Mouse (Mus musculus) embryonic stem cell, embryonic (primary cell): ENCODE results near the gene Rpp30.

Experiments used
- CTCF ChIA-PET, 4 experiments: fragments of 300-600 bp in 2 of 4; fragments of 350-600 bp in 2 of 4; sonication (Branson Sonifier 250); formaldehyde crosslinking; loops; one replicate each; lab custom pipeline; 2022; ENCODE audit warnings: inconsistent platforms in 2 of 4; lab: Charles Lee
- POLR2A ChIA-PET, 4 experiments: fragments of 300-600 bp in 2 of 4; fragments of 350-600 bp in 2 of 4; sonication (Branson Sonifier 250); formaldehyde crosslinking; loops; one replicate each; lab custom pipeline; 2022; ENCODE audit warnings: antibody characterized with exemption in 4 of 4, inconsistent platforms in 1 of 4; lab: Charles Lee

The Rpp30 gene

GRCm38 (mm10) chr19:36111054-36111895 lies 27.8 kb downstream of the Rpp30 start:
- CTCF ChIA-PET = interaction anchor here (0.6 to 3.2 kb wide), 8 partner anchors 13 to 329 kb away, joined by 3 to 16 read pairs (median 4); no protein-coding TSS in a partner anchor
- POLR2A ChIA-PET = interaction anchor here in 2 of 4 experiments (0.5 to 2.2 kb wide), 5 partner anchors 18 to 425 kb away, joined by 3 to 5 read pairs (median 3); partner anchors contain the start of gene Rpp30 (in 1 of the 2)

- ChIA-PET CTCF (interaction anchor here in 3 of 4 experiments (0.6 to 3.2 kb wide), 3 partner anchors 14 to 328 kb away, joined by 3 to 16 read pairs (median 3); no protein-coding TSS in a partner anchor), POLR2A (interaction anchor here in 1 of 4 experiments (0.6 to 2.2 kb wide), 4 partner anchors 14 to 237 kb away, joined by 3 to 5 read pairs (median 4); partner anchors contain the start of gene Rpp30)
Measured at GRCm38 (mm10) chr19:36112007-36112406, 28.5 kb downstream of the Rpp30 start.

- POLR2A ChIA-PET = interaction anchor here in 1 of 4 experiments (0.8 kb wide), 1 partner anchor 8 kb away, joined by 3 read pairs; no protein-coding TSS in a partner anchor
Measured at GRCm38 (mm10) chr19:36116185-36116584, 32.7 kb downstream of the Rpp30 start.

GRCm38 (mm10) chr19:36119219-36119618 lies 35.7 kb downstream of the Rpp30 start:
- CTCF ChIA-PET = interaction anchor here in 1 of 4 experiments (0.6 kb wide), 1 partner anchor 19 kb away, joined by 3 read pairs; no protein-coding TSS in a partner anchor

More at GRCm38 (mm10) chr19:36116185-36116584, 32.7 kb downstream of the Rpp30 start:
- CTCF ChIA-PET = interaction anchor here in 2 of 4 experiments (0.7 to 1.0 kb wide), 2 partner anchors 20 to 107 kb away, joined by 3 to 4 read pairs; no protein-coding TSS in a partner anchor

GRCm38 (mm10) chr19:36119783-36120471 lies 36.4 kb downstream of the Rpp30 start, which contains the start of gene Ankrd1:
Gene Ankrd1, minus strand, starts transcription at chr19:36120099.
- ChIA-PET CTCF (interaction anchor here in 2 of 4 experiments (0.6 to 0.7 kb wide), 2 partner anchors 18 to 108 kb away, joined by 3 to 6 read pairs; no protein-coding TSS in a partner anchor), POLR2A (interaction anchor here in 2 of 4 experiments (0.6 to 0.9 kb wide), 2 partner anchors 11 to 20 kb away, joined by 4 to 5 read pairs; no protein-coding TSS in a partner anchor)

More at GRCm38 (mm10) chr19:36119219-36119618, 35.7 kb downstream of the Rpp30 start:
- POLR2A ChIA-PET = interaction anchor here in 1 of 4 experiments (0.7 to 0.9 kb wide), 2 partner anchors 18 to 19 kb away, joined by 4 to 5 read pairs; no protein-coding TSS in a partner anchor

- ChIA-PET POLR2A (interaction anchor here in 2 of 4 experiments (0.9 to 1.5 kb wide), 5 partner anchors 9 to 1202 kb away, joined by 3 to 5 read pairs (median 3); partner anchors contain the start of genes Kif20b (in 1 of the 2) and Rpp30 (in 1 of the 2)), CTCF (interaction anchor here in 2 of 4 experiments (0.5 to 1.2 kb wide), 3 partner anchors 13 to 316 kb away, joined by 3 to 4 read pairs (median 3); no protein-coding TSS in a partner anchor)
Measured at GRCm38 (mm10) chr19:36124203-36124602, 40.7 kb downstream of the Rpp30 start.

GRCm38 (mm10) chr19:36128440-36128839 lies 44.9 kb downstream of the Rpp30 start:
- POLR2A ChIA-PET = interaction anchor here in 2 of 4 experiments (0.8 to 1.6 kb wide), 2 partner anchors 45 to 281 kb away, joined by 3 to 6 read pairs; partner anchors contain the start of gene Rpp30 (in 1 of the 2)
- CTCF ChIA-PET = interaction anchor here in 1 of 4 experiments (0.6 kb wide), 1 partner anchor 10 kb away, joined by 3 read pairs; no protein-coding TSS in a partner anchor

GRCm38 (mm10) chr19:36129213-36129612 lies 45.7 kb downstream of the Rpp30 start:
- CTCF ChIA-PET = interaction anchor here in 2 of 4 experiments (0.9 to 1.5 kb wide), 3 partner anchors 20 to 311 kb away, joined by 3 to 6 read pairs (median 3); partner anchors contain the start of gene Htr7 (in 1 of the 2)
- POLR2A ChIA-PET = interaction anchor here in 2 of 4 experiments (0.6 to 1.5 kb wide), 5 partner anchors 46 to 426 kb away, joined by 3 to 10 read pairs (median 3); partner anchors contain the start of gene Rpp30 (in 1 of the 2)

- POLR2A ChIA-PET = interaction anchor here in 2 of 4 experiments (0.6 to 1.5 kb wide), 5 partner anchors 46 to 425 kb away, joined by 3 to 10 read pairs (median 3); partner anchors contain the start of gene Rpp30 (in 1 of the 2)
- CTCF ChIA-PET = interaction anchor here in 2 of 4 experiments (0.9 to 1.5 kb wide), 3 partner anchors 19 to 310 kb away, joined by 3 to 6 read pairs (median 3); partner anchors contain the start of gene Htr7 (in 1 of the 2)
Measured at GRCm38 (mm10) chr19:36129643-36130042, 46.1 kb downstream of the Rpp30 start.

GRCm38 (mm10) chr19:36130181-36130580 lies 46.7 kb downstream of the Rpp30 start:
- POLR2A ChIA-PET = interaction anchor here in 3 of 4 experiments (0.7 to 1.5 kb wide), 7 partner anchors 19 to 425 kb away, joined by 3 to 10 read pairs (median 4); partner anchors contain the start of genes Pcgf5 (in 1 of the 3) and Rpp30 (in 1 of the 3)
- CTCF ChIA-PET = interaction anchor here in 2 of 4 experiments (0.5 to 1.5 kb wide), 4 partner anchors 19 to 310 kb away, joined by 3 to 8 read pairs (median 4); no protein-coding TSS in a partner anchor

GRCm38 (mm10) chr19:36131990-36132389 lies 48.5 kb downstream of the Rpp30 start:
- CTCF ChIA-PET = no interaction called here

GRCm38 (mm10) chr19:36133064-36133463 lies 49.5 kb downstream of the Rpp30 start:
- ChIA-PET POLR2A (interaction anchor here in 2 of 4 experiments (0.6 to 1.0 kb wide), 3 partner anchors 9 to 99 kb away, joined by 3 to 4 read pairs (median 3); no protein-coding TSS in a partner anchor), CTCF (interaction anchor here in 1 of 4 experiments (0.6 kb wide), 1 partner anchor 17 kb away, joined by 5 read pairs; no protein-coding TSS in a partner anchor)

More at GRCm38 (mm10) chr19:36131990-36132389, 48.5 kb downstream of the Rpp30 start:
- POLR2A ChIA-PET = interaction anchor here in 1 of 4 experiments (0.7 kb wide), 1 partner anchor 10 kb away, joined by 3 read pairs; no protein-coding TSS in a partner anchor

GRCm38 (mm10) chr19:36133731-36134130 lies 50.2 kb downstream of the Rpp30 start:
- ChIA-PET POLR2A (interaction anchor here in 1 of 4 experiments (0.6 to 1.0 kb wide), 2 partner anchors 9 to 93 kb away, joined by 3 read pairs; no protein-coding TSS in a partner anchor), CTCF (interaction anchor here in 1 of 4 experiments (0.6 kb wide), 1 partner anchor 18 kb away, joined by 5 read pairs; no protein-coding TSS in a partner anchor)

GRCm38 (mm10) chr19:36143571-36143970 lies 60.1 kb downstream of the Rpp30 start:
- ChIA-PET CTCF (no interaction called here), POLR2A (interaction anchor here in 1 of 4 experiments (1.0 kb wide), 1 partner anchor 320 kb away, joined by 4 read pairs; no protein-coding TSS in a partner anchor)

GRCm38 (mm10) chr19:36148578-36148977 lies 65.1 kb downstream of the Rpp30 start:
- ChIA-PET POLR2A (no interaction called here), CTCF (interaction anchor here (0.5 to 1.5 kb wide), 15 partner anchors 13 to 1769 kb away, joined by 3 to 7 read pairs (median 4); no protein-coding TSS in a partner anchor)
